Mouse (Mus musculus) lung, postnatal 0 days (tissue): Measurements from ENCODE around the gene Arhgap21.

Experiments used
- CTCF ChIP-seq: IDR thresholded peaks from 2 replicates; pipeline ENCODE4 v1.5.1; 2016; ENCODE audit warnings: antibody characterized with exemption, mild to moderate bottlenecking
- EP300 ChIP-seq: IDR thresholded peaks from 2 replicates; pipeline ENCODE4 v1.6.1; 2016; ENCODE audit warnings: antibody characterized with exemption, mild to moderate bottlenecking, control low read depth

DNA sequence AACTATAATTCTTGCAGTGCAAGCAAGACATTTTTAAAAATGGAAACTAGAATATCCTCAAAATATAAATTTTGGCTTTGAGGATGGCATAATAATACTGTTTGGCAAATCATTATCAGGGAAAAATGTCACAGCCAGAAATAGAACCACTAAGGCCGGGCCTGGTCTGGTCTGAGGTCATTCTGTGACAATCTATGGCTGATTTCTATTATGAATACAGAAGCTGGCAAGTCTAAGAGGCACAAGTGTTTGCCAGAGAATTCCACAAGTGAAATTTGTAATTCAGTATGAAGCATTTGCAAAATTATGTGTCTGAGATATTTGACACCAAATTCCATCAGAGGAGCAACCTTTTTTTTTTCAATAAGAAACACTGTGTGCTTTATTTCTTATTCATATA lies 3.5 kb upstream of the Arhgap21 start:
- TF ChIP-seq EP300 (no peak), CTCF (no peak)
